8 mouse cellular contexts compared by ENCODE assay signal in the genomic region with DNA sequence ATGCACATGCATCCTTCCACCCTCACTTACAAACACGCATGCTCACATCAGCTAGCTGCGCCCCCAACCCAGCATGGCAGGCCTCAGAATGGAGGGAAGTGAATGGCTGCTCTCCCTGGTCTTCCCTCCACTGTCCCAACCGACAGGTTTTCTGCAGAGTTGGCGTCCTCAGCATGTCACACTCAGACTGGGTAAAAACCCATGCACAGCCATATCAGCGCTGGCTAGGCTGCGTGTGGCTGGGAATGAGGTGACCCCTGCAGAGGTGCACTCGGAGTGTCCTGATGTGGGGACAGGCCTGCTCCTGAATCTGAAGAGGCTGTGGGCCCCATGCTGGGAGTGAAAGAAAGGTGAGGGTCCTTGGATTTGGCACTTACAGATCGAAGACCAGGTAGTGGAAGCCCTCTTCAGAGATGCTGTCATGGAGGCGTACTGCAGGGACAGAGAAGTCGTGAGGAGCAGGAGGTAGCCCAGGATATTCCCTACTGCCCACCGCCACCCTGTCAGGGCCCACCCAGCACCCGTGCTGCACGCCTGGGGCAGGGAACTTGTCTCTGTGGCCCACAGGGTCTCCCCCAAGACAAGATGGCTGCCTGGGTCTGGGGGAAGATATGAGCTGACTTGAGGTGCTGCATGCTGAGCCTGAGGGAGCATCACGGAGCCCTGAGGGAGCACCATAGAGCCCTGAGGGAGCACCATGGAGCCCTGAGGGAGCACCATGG. TPM values are rescaled to one million over a fixed set of nuclear protein-coding genes. Genes with fewer than 3 reads are reported as not detected.
A peak's percentile ranks its signal among the peaks of the same experiment; 100 is the strongest.
DNase-seq lines count a peak whose midpoint lies in the region; ATAC-seq and TF ChIP-seq lines count a peak whose summit lies in the region.

No protein-coding gene starts in this region.

- H3K27ac ChIP-seq in limb, embryonic 14.5 days (replicated peaks; ENCODE audit: low read depth, low read length): peak overlapping the region; percentile 46

- peaks cover 4% of the 10 kb centered on the region for H3K27me3 ChIP-seq in limb, embryonic 14.5 days (ENCODE audit: control insufficient read depth, insufficient read depth, low read length)

- TF ChIP-seq POLR2A in limb, embryonic 14.5 days (IDR thresholded peaks at IDR 0.05; ENCODE audit: borderline replicate concordance, extremely low read depth, insufficient read depth, insufficient read length): no peak

- H3K9ac ChIP-seq in limb, embryonic 14.5 days (ENCODE audit: low read depth, low read length, severe bottlenecking): no peak overlapping the region

- H3K4me3 ChIP-seq in limb, embryonic 14.5 days (replicated peaks; ENCODE audit: low read length): no peak overlapping the region

- H3K36me3 ChIP-seq in limb, embryonic 14.5 days (ENCODE audit: control insufficient read depth, insufficient read depth, low read length): no peaks in the 10 kb centered on the region

- ATAC-seq in frontal cortex, adult (ENCODE audit: low TSS enrichment): peak; percentile 1; the same call in 1 of the 2 replicates
- no peak for ATAC-seq in limb, embryonic 14.5 days (ENCODE audit: low FRiP score, low read depth)

- no peaks in the 10 kb centered on the region for H3K9me3 ChIP-seq in limb, embryonic 14.5 days (ENCODE audit: control insufficient read depth, low read length)

- DNase-seq in frontal cortex, postnatal 25 days (ENCODE audit: low spot score in 2 of 2): no peak
- peak; percentile 43 for DNase-seq in thymus, postnatal 0 days (ENCODE audit: low spot score)
- no peak for DNase-seq in thymus, adult 18-20 months
- DNase-seq in limb, embryonic 14.5 days (ENCODE audit: low spot score): no peak
- no peak for DNase-seq in adrenal gland, adult 8-10 months
- no peak for DNase-seq in right cerebral cortex, adult 2 months (ENCODE audit: low spot score in 2 of 2)
- DNase-seq in adipocyte (ENCODE audit: low spot score): no peak

- H3K4me2 ChIP-seq in limb, embryonic 14.5 days (replicated peaks; ENCODE audit: low read depth, low read length, severe bottlenecking): 0 out of 2 replicates have a peak overlapping the region, but pooled peaks have one; percentile 13

- H3K4me1 ChIP-seq in limb, embryonic 14.5 days (ENCODE audit: control insufficient read depth, insufficient read depth, low read length): peaks cover 17% of the 10 kb centered on the region

- WGBS in limb, embryonic 14.5 days: 78% methylated on average over 14 of the region's 14 CpGs

RNA-seq across cellular contexts. Expression of gene Ykt6, which starts 45.6 kb away (rescaled TPM):
- polyA plus RNA-seq in thymus, postnatal 0 days (2015; fragmentation: Nextera tagmentation; extraction: Ambion mirVana): 52.7 and 55.1 TPM in 2 replicates
- polyA plus RNA-seq in limb, embryonic 14.5 days (2012; rRNA removed): 79.0 and 81.0 TPM in 2 replicates
- 33.2 and 34.8 TPM in 2 replicates for polyA plus RNA-seq in limb, embryonic 14.5 days (2014; fragmentation: Nextera tagmentation; extraction: Ambion mirVana)
- 10 to 100 TPM; 73.5 to 98.2 (median 85.7) TPM for total RNA-seq in adrenal gland, adult 8-10 months (2022)

RNA-seq across cellular contexts. Expression of gene Gck, which starts 51.2 kb away (rescaled TPM):
- polyA plus RNA-seq in thymus, postnatal 0 days (2015; fragmentation: Nextera tagmentation; extraction: Ambion mirVana): 1.0 and 1.4 TPM in 2 replicates
- 0.83 and 1.7 TPM in 2 replicates for polyA plus RNA-seq in limb, embryonic 14.5 days (2012; rRNA removed)
- polyA plus RNA-seq in limb, embryonic 14.5 days (2014; fragmentation: Nextera tagmentation; extraction: Ambion mirVana): 0.74 and 2.6 TPM in 2 replicates
- total RNA-seq in adrenal gland, adult 8-10 months (2022): 1 to 10 TPM; 2.8 to 5.4 (median 4.0) TPM
